In genomic region chr2:131094823-131095222, GRCm38 (mm10) we compare ENCODE assay signal across 8 mouse cellular contexts. TPM values are rescaled to one million over a fixed set of nuclear protein-coding genes. Genes with fewer than 3 reads are reported as not detected.
DNase-seq lines count a peak whose midpoint lies in the region; ATAC-seq and TF ChIP-seq lines count a peak whose summit lies in the region.

No protein-coding gene starts in this region.

- H3K79me3 ChIP-seq in C2C12 (ENCODE audit: low read depth): no peaks in the 10 kb centered on the region

- TF ChIP-seq CTCF in C2C12 (IDR thresholded peaks at IDR 0.05; ENCODE audit: control insufficient read depth, insufficient read depth, insufficient read length): peak; percentile 76
- TF ChIP-seq CTCF in stomach, postnatal 0 days (IDR thresholded peaks at IDR 0.05; ENCODE audit: low read depth): peak; percentile 95

- no peak overlapping the region for H3K4me2 ChIP-seq in kidney, embryonic 14.5 days (replicated peaks; ENCODE audit: low read depth, low read length)
- H3K4me2 ChIP-seq in limb, embryonic 14.5 days (replicated peaks; ENCODE audit: low read depth, low read length, severe bottlenecking): no peak overlapping the region
- H3K4me2 ChIP-seq in neural tube, embryonic 12.5 days (replicated peaks): no peak overlapping the region
- no peak overlapping the region for H3K4me2 ChIP-seq in stomach, postnatal 0 days (replicated peaks; ENCODE audit: low read depth)

- WGBS in kidney, embryonic 14.5 days: 0% methylated on average over 1 of the region's 1 CpGs
- 5% methylated on average over 1 of the region's 1 CpGs for WGBS in limb, embryonic 14.5 days
- 3% methylated on average over 1 of the region's 1 CpGs for WGBS in neural tube, embryonic 12.5 days
- 0% methylated on average over 1 of the region's 1 CpGs for WGBS in stomach, postnatal 0 days

- no peaks in the 10 kb centered on the region for H3K36me3 ChIP-seq in C2C12 (ENCODE audit: control insufficient read depth, insufficient read depth)
- H3K36me3 ChIP-seq in kidney, embryonic 14.5 days (ENCODE audit: control insufficient read depth, insufficient read depth, low read length): no peaks in the 10 kb centered on the region
- no peaks in the 10 kb centered on the region for H3K36me3 ChIP-seq in limb, embryonic 14.5 days (ENCODE audit: control insufficient read depth, insufficient read depth, low read length)
- H3K36me3 ChIP-seq in neural tube, embryonic 12.5 days: no peaks in the 10 kb centered on the region
- no peaks in the 10 kb centered on the region for H3K36me3 ChIP-seq in stomach, postnatal 0 days (ENCODE audit: control insufficient read depth, insufficient read depth, low read length)

- H3K9ac ChIP-seq in kidney, embryonic 14.5 days (ENCODE audit: low read depth, low read length): no peak overlapping the region
- no peak overlapping the region for H3K9ac ChIP-seq in limb, embryonic 14.5 days (ENCODE audit: low read depth, low read length, severe bottlenecking)
- no peak overlapping the region for H3K9ac ChIP-seq in neural tube, embryonic 12.5 days
- H3K9ac ChIP-seq in stomach, postnatal 0 days (ENCODE audit: low read length): no peak overlapping the region

- peak; percentile 44 for DNase-seq in adrenal gland, adult 8-10 months
- peak; percentile 78 for DNase-seq in embryo, embryonic 11 days
- DNase-seq in gastrocnemius, postnatal 4 days (ENCODE audit: low spot score in 2 of 2): peak; percentile 47 to 72
- peak; percentile 84 for DNase-seq in limb, embryonic 14.5 days (ENCODE audit: low spot score)
- DNase-seq in stomach, postnatal 0 days (ENCODE audit: low spot score): peak; percentile 83

- TF ChIP-seq EP300 in stomach, postnatal 0 days (optimal IDR thresholded peaks at IDR 0.05): no peak

- H3K79me2 ChIP-seq in C2C12 (ENCODE audit: control insufficient read depth, insufficient read depth): no peaks in the 10 kb centered on the region

- peak; percentile 33 for ATAC-seq in kidney, embryonic 14.5 days (ENCODE audit: low FRiP score, low TSS enrichment)
- ATAC-seq in limb, embryonic 14.5 days (ENCODE audit: low FRiP score, low read depth): peak; percentile 39; the same call in 1 of the 2 replicates
- ATAC-seq in neural tube, embryonic 12.5 days (ENCODE audit: low FRiP score, low read depth): 0 out of 2 replicates have a peak, but pooled peaks have one; percentile 52
- ATAC-seq in stomach, postnatal 0 days (ENCODE audit: low FRiP score, low TSS enrichment): peak; percentile 44; the same call in 1 of the 2 replicates

- no peak overlapping the region for H3ac ChIP-seq in C2C12 (ENCODE audit: control insufficient read depth, insufficient read length, low read depth)

- H3K4me3 ChIP-seq in C2C12 (ENCODE audit: insufficient read depth, poor library complexity, severe bottlenecking): no peak overlapping the region
- no peak overlapping the region for H3K4me3 ChIP-seq in kidney, embryonic 14.5 days (ENCODE audit: low read length)
- no peak overlapping the region for H3K4me3 ChIP-seq in limb, embryonic 14.5 days (replicated peaks; ENCODE audit: low read length)
- H3K4me3 ChIP-seq in neural tube, embryonic 12.5 days: no peak overlapping the region
- no peak overlapping the region for H3K4me3 ChIP-seq in stomach, postnatal 0 days (ENCODE audit: low read depth, low read length)

- TF ChIP-seq POLR2A in limb, embryonic 14.5 days (IDR thresholded peaks at IDR 0.05; ENCODE audit: borderline replicate concordance, extremely low read depth, insufficient read depth, insufficient read length): no peak

- no peaks in the 10 kb centered on the region for H3K9me3 ChIP-seq in kidney, embryonic 14.5 days (ENCODE audit: control insufficient read depth, low read length)
- no peaks in the 10 kb centered on the region for H3K9me3 ChIP-seq in limb, embryonic 14.5 days (ENCODE audit: control insufficient read depth, low read length)
- no peaks in the 10 kb centered on the region for H3K9me3 ChIP-seq in neural tube, embryonic 12.5 days
- no peaks in the 10 kb centered on the region for H3K9me3 ChIP-seq in stomach, postnatal 0 days (ENCODE audit: control insufficient read depth, low read length)

- H3K27me3 ChIP-seq in C2C12 (ENCODE audit: control insufficient read depth, insufficient read depth, insufficient read length): no peaks in the 10 kb centered on the region
- no peaks in the 10 kb centered on the region for H3K27me3 ChIP-seq in kidney, embryonic 14.5 days (ENCODE audit: control insufficient read depth, insufficient read depth, low read length)
- no peaks in the 10 kb centered on the region for H3K27me3 ChIP-seq in limb, embryonic 14.5 days (ENCODE audit: control insufficient read depth, insufficient read depth, low read length)
- H3K27me3 ChIP-seq in neural tube, embryonic 12.5 days (replicated peaks): no peaks in the 10 kb centered on the region
- no peaks in the 10 kb centered on the region for H3K27me3 ChIP-seq in stomach, postnatal 0 days (ENCODE audit: control insufficient read depth, insufficient read depth, low read length)

- peaks cover 5% of the 10 kb centered on the region; the same call in 1 of the 2 replicates for H3K4me1 ChIP-seq in kidney, embryonic 14.5 days (ENCODE audit: control insufficient read depth, insufficient read depth, low read length)
- H3K4me1 ChIP-seq in limb, embryonic 14.5 days (ENCODE audit: control insufficient read depth, insufficient read depth, low read length): peaks cover 9% of the 10 kb centered on the region
- no peaks in the 10 kb centered on the region for H3K4me1 ChIP-seq in neural tube, embryonic 12.5 days
- 0 out of 2 replicates have a peak, but pooled peaks cover 4% of the 10 kb centered on the region for H3K4me1 ChIP-seq in stomach, postnatal 0 days (replicated peaks; ENCODE audit: control insufficient read depth, insufficient read depth)

- no peak overlapping the region for H3K27ac ChIP-seq in kidney, embryonic 14.5 days (ENCODE audit: low read depth, low read length)
- H3K27ac ChIP-seq in limb, embryonic 14.5 days (replicated peaks; ENCODE audit: low read depth, low read length): no peak overlapping the region
- H3K27ac ChIP-seq in neural tube, embryonic 12.5 days: no peak overlapping the region
- no peak overlapping the region for H3K27ac ChIP-seq in stomach, postnatal 0 days (replicated peaks)

TF ChIP-seq in C2C12, 6 proteins besides CTCF, POLR2A, EP300 and RAD21 (continues in another document):
- TF ChIP-seq MYOG (IDR thresholded peaks at IDR 0.05; ENCODE audit: control insufficient read depth, extremely low read depth, insufficient read length) (no peak), MYOD1 (IDR thresholded peaks at IDR 0.05; ENCODE audit: control insufficient read depth, insufficient read length, low read depth) (no peak)

RNA-seq across cellular contexts. Expression of gene Siglec1, which starts 8.3 kb away (rescaled TPM):
- 0.01 TPM for polyA plus RNA-seq in C2C12 (2012; fragmentation: generic; extraction: Trizol)
- total RNA-seq in adrenal gland, adult 8-10 months (2022): 1 to 10 TPM; 5.1 to 6.4 (median 6.3) TPM
- 1 to 10 TPM; 2.5 to 2.9 TPM for total RNA-seq in gastrocnemius, postnatal 4 days (2021)
- 0.27 and 0.47 TPM in 2 replicates for polyA plus RNA-seq in kidney, embryonic 14.5 days (2014; fragmentation: Nextera tagmentation; extraction: Ambion mirVana)
- polyA plus RNA-seq in limb, embryonic 14.5 days (2012; rRNA removed): 0.87 and 1.2 TPM in 2 replicates
- polyA plus RNA-seq in limb, embryonic 14.5 days (2014; fragmentation: Nextera tagmentation; extraction: Ambion mirVana): 0.51 and 0.94 TPM in 2 replicates
- polyA plus RNA-seq in neural tube, embryonic 12.5 days (2016; fragmentation: Nextera tagmentation; extraction: Ambion mirVana): 0.11 and 0.13 TPM in 2 replicates
- 0.34 and 0.38 TPM in 2 replicates for polyA plus RNA-seq in stomach, postnatal 0 days (2015; fragmentation: Nextera tagmentation; extraction: Ambion mirVana)

RNA-seq across cellular contexts. Expression of gene Adam33, which starts 31.2 kb away (rescaled TPM):
- not detected for polyA plus RNA-seq in C2C12 (2012; fragmentation: generic; extraction: Trizol)
- total RNA-seq in adrenal gland, adult 8-10 months (2022): 1 to 10 TPM; 2.0 to 4.2 (median 3.6) TPM
- total RNA-seq in gastrocnemius, postnatal 4 days (2021): 10 to 100 TPM; 13.2 to 15.2 TPM
- polyA plus RNA-seq in kidney, embryonic 14.5 days (2014; fragmentation: Nextera tagmentation; extraction: Ambion mirVana): 0.89 and 1.0 TPM in 2 replicates
- polyA plus RNA-seq in limb, embryonic 14.5 days (2012; rRNA removed): 104 and 121 TPM in 2 replicates
- 30.7 and 33.8 TPM in 2 replicates for polyA plus RNA-seq in limb, embryonic 14.5 days (2014; fragmentation: Nextera tagmentation; extraction: Ambion mirVana)
- 0.98 and 1.2 TPM in 2 replicates for polyA plus RNA-seq in neural tube, embryonic 12.5 days (2016; fragmentation: Nextera tagmentation; extraction: Ambion mirVana)
- polyA plus RNA-seq in stomach, postnatal 0 days (2015; fragmentation: Nextera tagmentation; extraction: Ambion mirVana): 8.2 and 8.7 TPM in 2 replicates

RNA-seq across cellular contexts. Expression of gene Hspa12b, which starts 32.3 kb away (rescaled TPM):
- polyA plus RNA-seq in C2C12 (2012; fragmentation: generic; extraction: Trizol): 6.0 TPM
- total RNA-seq in adrenal gland, adult 8-10 months (2022): 10 to 100 TPM in 2 of 4 experiments, 1 to 10 TPM in 2; 8.1 to 16.8 (median 10.4) TPM
- 10 to 100 TPM; 30.6 to 32.6 TPM for total RNA-seq in gastrocnemius, postnatal 4 days (2021)
- polyA plus RNA-seq in kidney, embryonic 14.5 days (2014; fragmentation: Nextera tagmentation; extraction: Ambion mirVana): 8.6 and 10.0 TPM in 2 replicates
- polyA plus RNA-seq in limb, embryonic 14.5 days (2012; rRNA removed): 42.7 and 54.6 TPM in 2 replicates
- 10.2 and 10.9 TPM in 2 replicates for polyA plus RNA-seq in limb, embryonic 14.5 days (2014; fragmentation: Nextera tagmentation; extraction: Ambion mirVana)
- 6.1 and 6.9 TPM in 2 replicates for polyA plus RNA-seq in neural tube, embryonic 12.5 days (2016; fragmentation: Nextera tagmentation; extraction: Ambion mirVana)
- 4.2 TPM in 2 replicates for polyA plus RNA-seq in stomach, postnatal 0 days (2015; fragmentation: Nextera tagmentation; extraction: Ambion mirVana)

RNA-seq across cellular contexts. Expression of gene Gm11037, which starts 38.5 kb away (rescaled TPM):
- not detected for polyA plus RNA-seq in C2C12 (2012; fragmentation: generic; extraction: Trizol)
- not detected for total RNA-seq in adrenal gland, adult 8-10 months (2022)
- total RNA-seq in gastrocnemius, postnatal 4 days (2021): not detected
- polyA plus RNA-seq in kidney, embryonic 14.5 days (2014; fragmentation: Nextera tagmentation; extraction: Ambion mirVana): not detected in 2 replicates
- polyA plus RNA-seq in limb, embryonic 14.5 days (2012; rRNA removed): not detected in 2 replicates
- polyA plus RNA-seq in limb, embryonic 14.5 days (2014; fragmentation: Nextera tagmentation; extraction: Ambion mirVana): not detected in 2 replicates
- not detected in 2 replicates for polyA plus RNA-seq in neural tube, embryonic 12.5 days (2016; fragmentation: Nextera tagmentation; extraction: Ambion mirVana)
- polyA plus RNA-seq in stomach, postnatal 0 days (2015; fragmentation: Nextera tagmentation; extraction: Ambion mirVana): not detected in 2 replicates

RNA-seq across cellular contexts. Expression of gene Gfra4, which starts 51.9 kb away (rescaled TPM):
- 0.33 TPM for polyA plus RNA-seq in C2C12 (2012; fragmentation: generic; extraction: Trizol)
- total RNA-seq in adrenal gland, adult 8-10 months (2022): 1 to 10 TPM; 5.6 to 7.2 (median 6.3) TPM
- total RNA-seq in gastrocnemius, postnatal 4 days (2021): 1 to 10 TPM; 5.5 to 6.5 TPM
- 17.2 and 17.8 TPM in 2 replicates for polyA plus RNA-seq in kidney, embryonic 14.5 days (2014; fragmentation: Nextera tagmentation; extraction: Ambion mirVana)
- polyA plus RNA-seq in limb, embryonic 14.5 days (2012; rRNA removed): 56.1 and 72.8 TPM in 2 replicates
- polyA plus RNA-seq in limb, embryonic 14.5 days (2014; fragmentation: Nextera tagmentation; extraction: Ambion mirVana): 33.3 and 38.6 TPM in 2 replicates
- polyA plus RNA-seq in neural tube, embryonic 12.5 days (2016; fragmentation: Nextera tagmentation; extraction: Ambion mirVana): 9.6 and 11.9 TPM in 2 replicates
- polyA plus RNA-seq in stomach, postnatal 0 days (2015; fragmentation: Nextera tagmentation; extraction: Ambion mirVana): 10.1 and 10.3 TPM in 2 replicates
